Mouse (Mus musculus): ENCODE measurements around the gene Fmo5.

- TF ChIP-seq CTCF (IDR thresholded peaks at IDR 0.05; ENCODE audit: borderline replicate concordance, insufficient read depth, low read depth, low read length): no peak
- TF ChIP-seq POLR2A (IDR thresholded peaks at IDR 0.05; ENCODE audit: borderline replicate concordance, insufficient read depth, low read length): no peak
Measured at GRCm38 (mm10) chr3:97594140-97594539, 34.5 kb upstream of the Fmo5 start.

All from cerebellum, adult 2 months (tissue).